Mouse (Mus musculus) kidney, embryonic 15.5 days (tissue): ENCODE data around the gene Olfr458. TPM values are rescaled to one million over a fixed set of nuclear protein-coding genes. Genes with fewer than 3 reads are reported as not detected.
A peak's percentile ranks its signal among the peaks of the same experiment; 100 is the strongest.

Experiments used
- ATAC-seq: fragments of 200-750 bp; cut with Nextera tagmentation; replicated peaks from 2 replicates; pipeline ENCODE4 v1.8.0; 2017; ENCODE audit warnings: moderate TSS enrichment; ENCODE audit not compliant: low FRiP score
- H3K27ac ChIP-seq: fragments of 300-500 bp; sonication (generic); 2 replicates; pipeline ENCODE4 v1.5.1; 2015; ENCODE audit warnings: mild to moderate bottlenecking, inconsistent platforms
- H3K27me3 ChIP-seq: fragments of 300-500 bp; sonication (generic); 2 replicates; pipeline ENCODE4 v1.6.1; 2015; ENCODE audit warnings: inconsistent platforms
- H3K36me3 ChIP-seq: fragments of 300-500 bp; sonication (generic); 2 replicates; pipeline ENCODE4 v1.6.1; 2015; ENCODE audit warnings: inconsistent platforms
- H3K4me1 ChIP-seq: fragments of 300-500 bp; sonication (generic); 2 replicates; pipeline ENCODE4 v1.6.1; 2015; ENCODE audit warnings: inconsistent platforms
- H3K4me2 ChIP-seq: fragments of 300-500 bp; sonication (generic); 2 replicates; pipeline ENCODE4 v1.6.1; 2015; ENCODE audit warnings: moderate library complexity, mild to moderate bottlenecking, inconsistent platforms
- H3K4me3 ChIP-seq: fragments of 300-500 bp; sonication (generic); replicated peaks from 2 replicates; pipeline ENCODE4 v1.5.1; 2015; ENCODE audit warnings: mild to moderate bottlenecking, inconsistent platforms
- H3K9ac ChIP-seq: fragments of 300-500 bp; sonication (generic); 2 replicates; pipeline ENCODE4 v1.6.1; 2015; ENCODE audit warnings: mild to moderate bottlenecking, inconsistent platforms
- H3K9me3 ChIP-seq: fragments of 300-500 bp; sonication (generic); replicated peaks from 2 replicates; pipeline ENCODE4 v1.6.1; 2016; ENCODE audit warnings: inconsistent platforms
- WGBS: fragments of 180-500 bp; shearing (Covaris S2); methylation state at CpG from one replicate; pipeline ENCODE4 v1.1.7; 2015; ENCODE audit warnings: mixed read lengths; 5-methylcytosine and 5-hydroxymethylcytosine counted together
- polyA plus RNA-seq: library from polyadenylated mRNA; unstranded; fragments of >200 nt; fragmentation: Nextera tagmentation; extraction: Ambion mirVana; gene quantifications from 2 replicates; pipeline ENCODE4 v1.2.1, GENCODE M21; 2015

The Olfr458 gene
- polyA plus RNA-seq, 1 experiment from 2014 or later, result not detected

DNA sequence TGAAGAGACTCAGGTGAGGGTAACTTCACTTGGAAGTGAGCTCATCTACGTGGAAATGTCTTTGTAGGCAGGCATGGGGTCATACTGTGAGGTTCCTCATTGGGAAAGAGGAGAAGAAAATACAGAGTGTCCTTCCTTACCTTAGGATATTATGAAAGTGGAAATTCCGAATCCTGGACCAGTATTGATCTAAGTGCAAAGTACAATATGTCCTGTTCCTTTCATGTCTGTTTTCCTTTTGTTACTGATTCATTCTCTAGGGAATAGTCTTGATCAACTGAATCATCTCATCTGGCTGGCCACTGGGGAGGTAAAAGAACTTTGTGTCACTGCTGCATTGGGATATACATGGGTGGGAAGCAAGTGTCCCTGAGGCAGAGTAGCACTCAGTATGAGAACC is 29.5 kb downstream of the Olfr458 start:
- H3K4me3 ChIP-seq, result no peak overlapping the region
- H3K36me3 ChIP-seq, result no peaks in the 10 kb centered on the region
- H3K9me3 ChIP-seq, result no peaks in the 10 kb centered on the region
- H3K27me3 ChIP-seq, result no peaks in the 10 kb centered on the region
- H3K27ac ChIP-seq, result no peak overlapping the region
- WGBS, result 71% methylated on average over 2 of the region's 2 CpGs
- no peak overlapping the region for H3K9ac ChIP-seq
- ATAC-seq, result no peak
- no peaks in the 10 kb centered on the region for H3K4me1 ChIP-seq
- no peak overlapping the region for H3K4me2 ChIP-seq

DNA sequence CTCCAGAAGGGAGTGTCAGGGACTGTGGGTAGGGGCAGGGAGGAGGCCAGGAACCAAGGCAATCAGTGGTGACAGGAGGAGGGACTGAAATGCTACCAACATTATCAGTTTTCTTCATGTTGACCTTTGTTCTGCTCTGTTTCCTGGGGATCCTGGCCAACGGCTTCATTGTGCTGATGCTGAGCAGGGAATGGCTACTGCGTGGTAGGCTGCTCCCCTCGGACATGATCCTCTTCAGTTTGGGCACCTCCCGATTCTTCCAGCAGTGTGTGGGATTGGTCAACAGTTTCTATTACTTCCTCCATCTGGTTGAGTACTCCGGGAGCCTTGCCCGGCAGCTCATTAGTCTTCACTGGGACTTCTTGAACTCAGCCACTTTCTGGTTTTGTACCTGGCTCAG is 30.6 kb downstream of the Olfr458 start, which contains the start of gene Tas2r126:
TSS of gene Tas2r126 (plus strand) at position 90 of the 400 bp plus-strand sequence.
- Histone ChIP-seq H3K36me3 (no peaks in the 10 kb centered on the region), H3K4me3 (no peak within 1 kb of the TSS), H3K9ac (no peak within 1 kb of the TSS), H3K27ac (no peak within 1 kb of the TSS), H3K4me2 (no peak within 1 kb of the TSS), H3K4me1 (no peaks in the 10 kb centered on the region), H3K9me3 (no peaks in the 10 kb centered on the region), H3K27me3 (no peaks in the 10 kb centered on the region)
- peak; percentile 67; the same call in 1 of the 2 replicates for ATAC-seq
- whole genome bisulfite sequencing, result 57% methylated on average over 6 of the region's 6 CpGs

DNA sequence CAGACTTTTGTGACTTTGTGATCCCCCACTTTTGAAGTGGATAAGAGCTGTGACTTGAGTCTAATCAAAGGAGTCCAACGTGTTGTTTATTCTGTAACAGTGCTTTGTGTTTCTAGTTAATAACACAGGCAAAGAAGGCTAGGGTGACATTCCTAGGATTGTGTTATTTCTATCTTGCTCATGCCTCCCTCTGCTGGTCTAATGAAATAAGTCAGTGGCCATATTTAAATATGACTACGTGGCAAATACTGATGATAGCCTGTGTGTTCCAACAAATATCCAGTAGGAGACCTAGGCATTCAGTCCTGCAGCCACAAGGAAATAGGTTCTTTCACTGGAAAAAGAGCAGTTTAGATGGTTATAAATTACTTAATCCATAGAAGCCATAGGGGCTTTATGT is 31.4 kb downstream of the Olfr458 start:
- no peak overlapping the region for H3K4me3 ChIP-seq

DNA sequence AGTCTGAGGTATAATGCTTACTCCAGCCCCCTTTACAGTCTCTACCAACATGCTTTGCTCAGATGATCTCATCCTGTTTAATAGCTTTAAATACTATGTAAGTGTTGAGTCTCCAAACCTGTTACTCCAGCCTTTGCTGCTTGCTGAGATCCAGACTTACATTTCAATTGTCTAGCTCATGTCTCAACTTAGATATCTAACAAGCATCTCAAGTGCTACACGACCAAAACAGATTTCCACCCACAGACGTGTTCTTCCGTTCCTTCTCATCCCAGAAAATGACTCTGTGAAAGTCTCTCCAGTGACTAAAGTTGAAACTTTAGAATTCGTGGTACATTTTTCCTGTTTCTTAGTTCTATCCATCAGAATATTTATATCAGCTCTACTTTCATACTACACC is 38.7 kb downstream of the Olfr458 start:
- no peaks in the 10 kb centered on the region for H3K36me3 ChIP-seq
- H3K4me2 ChIP-seq, result no peak overlapping the region
- H3K27ac ChIP-seq, result no peak overlapping the region
- no peak overlapping the region for H3K9ac ChIP-seq
- ATAC-seq, result no peak
- no peaks in the 10 kb centered on the region for H3K9me3 ChIP-seq
- no peak overlapping the region for H3K4me3 ChIP-seq
- no peaks in the 10 kb centered on the region for H3K27me3 ChIP-seq
- H3K4me1 ChIP-seq, result no peaks in the 10 kb centered on the region
- 85% methylated on average over 4 of the region's 4 CpGs for WGBS

More for the DNA sequence above, 31.4 kb downstream of the Olfr458 start:
- no peaks in the 10 kb centered on the region for H3K27me3 ChIP-seq
- H3K9me3 ChIP-seq, result no peaks in the 10 kb centered on the region
- WGBS, result 65% methylated on average over 2 of the region's 2 CpGs
- H3K27ac ChIP-seq, result no peak overlapping the region
- no peak overlapping the region for H3K9ac ChIP-seq
- H3K4me2 ChIP-seq, result no peak overlapping the region
- H3K36me3 ChIP-seq, result no peaks in the 10 kb centered on the region
- no peaks in the 10 kb centered on the region for H3K4me1 ChIP-seq
- no peak for ATAC-seq

DNA sequence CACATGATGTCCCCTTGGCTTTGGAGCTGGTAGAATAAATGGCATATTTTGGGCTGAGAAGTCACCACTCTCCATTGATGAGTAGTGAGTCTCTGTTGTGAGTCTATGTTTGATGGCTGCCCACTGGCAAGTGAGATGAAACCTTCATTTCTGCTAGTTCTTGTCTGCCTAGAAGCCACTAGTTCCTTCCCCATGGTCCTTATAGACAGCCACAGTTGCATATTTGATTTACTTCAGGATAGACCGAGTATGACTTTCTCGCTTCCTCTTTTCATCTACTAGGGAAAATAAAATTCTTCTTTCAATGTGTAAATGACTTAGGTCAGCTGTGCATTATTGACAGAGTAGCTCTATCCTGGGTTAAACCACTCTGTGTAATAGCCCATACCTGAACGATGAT is 40.5 kb downstream of the Olfr458 start:
- H3K4me3 ChIP-seq, result no peak overlapping the region
- no peak overlapping the region for H3K9ac ChIP-seq
- 87% methylated on average over 3 of the region's 3 CpGs for WGBS
- no peak overlapping the region for H3K27ac ChIP-seq
- H3K4me2 ChIP-seq, result no peak overlapping the region
- no peaks in the 10 kb centered on the region for H3K36me3 ChIP-seq
- H3K27me3 ChIP-seq, result no peaks in the 10 kb centered on the region
- H3K9me3 ChIP-seq, result no peaks in the 10 kb centered on the region
- H3K4me1 ChIP-seq, result no peaks in the 10 kb centered on the region
- ATAC-seq, result no peak

DNA sequence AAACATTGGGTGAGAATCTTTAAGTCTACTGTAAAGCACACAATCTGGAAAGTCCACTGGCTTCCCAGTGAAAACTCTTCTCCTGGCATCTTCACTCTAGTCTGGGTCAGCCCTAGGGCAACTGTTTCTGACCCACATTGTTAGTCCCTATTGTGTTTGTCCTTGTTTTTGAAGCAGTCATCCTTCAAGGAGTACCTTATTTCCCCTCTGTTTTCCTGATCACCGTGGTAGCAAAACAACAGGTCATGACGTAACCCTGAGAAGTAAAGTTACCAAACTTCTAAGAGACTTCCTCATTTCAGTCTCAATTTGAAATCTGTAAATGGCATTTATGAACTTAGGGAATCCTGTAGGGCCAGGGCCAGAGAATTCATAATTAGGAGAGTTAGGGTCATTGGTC is 43.6 kb downstream of the Olfr458 start:
- no peak overlapping the region for H3K27ac ChIP-seq
- no peaks in the 10 kb centered on the region for H3K27me3 ChIP-seq
- no peak overlapping the region for H3K9ac ChIP-seq
- H3K4me3 ChIP-seq, result no peak overlapping the region
- no peak overlapping the region for H3K4me2 ChIP-seq
- ATAC-seq, result no peak
- H3K9me3 ChIP-seq, result no peaks in the 10 kb centered on the region
- H3K4me1 ChIP-seq, result no peaks in the 10 kb centered on the region
- WGBS, result 69% methylated on average over 2 of the region's 2 CpGs
- H3K36me3 ChIP-seq, result no peaks in the 10 kb centered on the region

DNA sequence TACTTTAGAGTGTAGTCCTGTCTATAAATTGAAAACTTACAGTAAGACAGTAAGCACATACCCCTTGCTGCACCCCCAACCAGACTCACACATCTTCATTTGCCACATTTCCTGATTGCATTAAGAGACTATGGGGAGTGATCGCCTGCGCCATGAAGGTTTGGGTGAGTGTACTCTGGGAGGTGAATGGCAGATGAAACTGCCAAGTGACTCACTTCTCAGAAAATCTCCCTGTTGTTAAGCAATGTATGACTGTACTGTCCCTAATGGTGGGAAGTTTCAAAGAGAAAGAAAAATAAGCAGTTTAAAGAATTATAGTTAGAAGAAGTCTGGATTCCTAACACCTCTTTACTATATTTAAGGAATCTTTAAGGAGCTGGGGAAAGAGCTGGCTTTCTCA is 45.6 kb downstream of the Olfr458 start:
- no peak overlapping the region for H3K9ac ChIP-seq
- 91% methylated on average over 2 of the region's 2 CpGs for WGBS
- H3K4me1 ChIP-seq, result no peaks in the 10 kb centered on the region
- no peaks in the 10 kb centered on the region for H3K36me3 ChIP-seq
- H3K4me2 ChIP-seq, result no peak overlapping the region
- H3K9me3 ChIP-seq, result no peaks in the 10 kb centered on the region
- ATAC-seq, result no peak
- H3K27ac ChIP-seq, result no peak overlapping the region
- no peak overlapping the region for H3K4me3 ChIP-seq
- H3K27me3 ChIP-seq, result no peaks in the 10 kb centered on the region

Other genes with a start within 250 kb of the Olfr458 start
- gene Tas2r144, start 249.9 kb downstream of the Olfr458 start, polyA plus RNA-seq, result not detected in 2 replicates
- 31.0 and 33.4 TPM in 2 replicates for gene Gstk1, start 219.3 kb downstream of the Olfr458 start, polyA plus RNA-seq
- gene Tmem139, start 203.2 kb downstream of the Olfr458 start, polyA plus RNA-seq, result 3.0 and 3.1 TPM in 2 replicates
- gene Casp2, start 200.2 kb downstream of the Olfr458 start, polyA plus RNA-seq, result 57.0 and 60.0 TPM in 2 replicates
- 0.18 and 0.28 TPM in 2 replicates for gene Clcn1, start 178.5 kb downstream of the Olfr458 start, polyA plus RNA-seq
- gene Fam131b, start 140.6 kb downstream of the Olfr458 start, polyA plus RNA-seq, result 0.24 and 0.26 TPM in 2 replicates
- gene Zyx, start 115.6 kb downstream of the Olfr458 start, polyA plus RNA-seq, result 102 and 127 TPM in 2 replicates
- gene Epha1, start 91.9 kb downstream of the Olfr458 start, polyA plus RNA-seq, result 7.5 and 8.5 TPM in 2 replicates
- not detected in 2 replicates for gene Tas2r143, start 65.0 kb downstream of the Olfr458 start, polyA plus RNA-seq
- gene Tas2r135, start 59.8 kb downstream of the Olfr458 start, polyA plus RNA-seq, result not detected in 2 replicates
- not detected in 2 replicates for gene Tas2r126, start 30.7 kb downstream of the Olfr458 start, polyA plus RNA-seq
- 0.04 TPM in 1 of 2 replicates, not detected in the other for gene Olfr457, start 11.1 kb upstream of the Olfr458 start, polyA plus RNA-seq
- not detected in 2 replicates for gene Olfr456, start 22.0 kb upstream of the Olfr458 start, polyA plus RNA-seq
- gene Olfr455, start 82.4 kb upstream of the Olfr458 start, polyA plus RNA-seq, result not detected in 2 replicates
- not detected in 2 replicates for gene Tcaf3, start 132.5 kb upstream of the Olfr458 start, polyA plus RNA-seq
- gene Tcaf2, start 180.1 kb upstream of the Olfr458 start, polyA plus RNA-seq, result 5.2 and 5.8 TPM in 2 replicates
- gene Tcaf1, start 244.9 kb upstream of the Olfr458 start, polyA plus RNA-seq, result 85.1 and 87.6 TPM in 2 replicates